Mouse (Mus musculus) heart, postnatal 10 days (tissue): ENCODE results near the gene Mta1. TPM values are rescaled to one million over a fixed set of nuclear protein-coding genes. Genes with fewer than 3 reads are reported as not detected.
A peak's percentile ranks its signal among the peaks of the same experiment; 100 is the strongest.

ENCODE experiments used
- DNase-seq, 2 experiments: peaks; one replicate each; pipeline ENCODE4 v3.0.0; 2021
- intact Hi-C: fragments of 180-260 bp; cut with DNase I; formaldehyde crosslinking; loops from one replicate; pipeline ENCODE4 v1.15.1; 2025
- total RNA-seq, 2 experiments: library from RNA; stranded (reverse); gene quantifications; 2 replicates each; pipeline ENCODE4 v1.2.3; 2021

The Mta1 gene
- total RNA-seq, 2 experiments from 2014 or later: 50.1 TPM

- intact Hi-C loops: no loop called here
- DNase-seq: peak; percentile 92 to 95
These were observed 34.5 kb downstream of the Mta1 start for GRCm38 (mm10) chr12:113132567-113132966.

GRCm38 (mm10) chr12:113133260-113133659, 35.2 kb downstream of the Mta1 start:
- intact Hi-C loops: no loop called here
- no peak for DNase-seq

- intact Hi-C loops: no loop called here
- no peak for DNase-seq
These were observed 35.9 kb downstream of the Mta1 start for GRCm38 (mm10) chr12:113133861-113134403.

GRCm38 (mm10) chr12:113134502-113134901, 36.4 kb downstream of the Mta1 start:
- intact Hi-C loops: no loop called here
- DNase-seq: no peak

- DNase-seq: no peak
- intact Hi-C loops: no loop called here
These were observed 37.3 kb downstream of the Mta1 start for GRCm38 (mm10) chr12:113135401-113135800.

GRCm38 (mm10) chr12:113136492-113137020, 38.5 kb downstream of the Mta1 start:
- intact Hi-C loops: no loop called here
- no peak for DNase-seq

- intact Hi-C loops: no loop called here
- DNase-seq: peak; percentile 62 to 79
These were observed 39.5 kb downstream of the Mta1 start for GRCm38 (mm10) chr12:113137260-113138213.

GRCm38 (mm10) chr12:113138291-113138690, 40.2 kb downstream of the Mta1 start:
- DNase-seq: no peak
- intact Hi-C loops: no loop called here

GRCm38 (mm10) chr12:113138901-113139864, 41.1 kb downstream of the Mta1 start:
- intact Hi-C loops: loop anchor here (1.0 kb wide), 1 partner anchor 22 kb away; no protein-coding TSS in a partner anchor
- no peak for DNase-seq

GRCm38 (mm10) chr12:113139908-113140615, 42.0 kb downstream of the Mta1 start, which contains the start of gene Crip2:
Crip2 (plus strand) TSS chr12:113140236.
- intact Hi-C loops: loop anchor here (1.0 kb wide), 1 partner anchor 23 kb away; no protein-coding TSS in a partner anchor

GRCm38 (mm10) chr12:113140616-113141411, 42.7 kb downstream of the Mta1 start:
- intact Hi-C loops: no loop called here
- DNase-seq: peak; percentile 80 to 88

More at GRCm38 (mm10) chr12:113139908-113140615, 42.0 kb downstream of the Mta1 start, which contains the start of gene Crip2:
- peak; percentile 95 to 97 for DNase-seq

- intact Hi-C loops: no loop called here
- DNase-seq: peak; percentile 79 to 84
These were observed 43.5 kb downstream of the Mta1 start for GRCm38 (mm10) chr12:113141531-113141973.

- intact Hi-C loops: no loop called here
- peak; percentile 92 to 95 for DNase-seq
These were observed 44.2 kb downstream of the Mta1 start for GRCm38 (mm10) chr12:113142021-113142975.

- intact Hi-C loops: no loop called here
- DNase-seq: peak in 1 of 2 experiments; percentile 59
These were observed 45.1 kb downstream of the Mta1 start for GRCm38 (mm10) chr12:113143164-113143563.

- intact Hi-C loops: no loop called here
These were observed 46.1 kb downstream of the Mta1 start for GRCm38 (mm10) chr12:113144001-113144756.

GRCm38 (mm10) chr12:113144886-113145285, 46.8 kb downstream of the Mta1 start:
- DNase-seq: no peak
- intact Hi-C loops: no loop called here

More at GRCm38 (mm10) chr12:113144001-113144756, 46.1 kb downstream of the Mta1 start:
- DNase-seq: peak in 1 of 2 experiments; percentile 72

- intact Hi-C loops: no loop called here
- no peak for DNase-seq
These were observed 47.5 kb downstream of the Mta1 start for GRCm38 (mm10) chr12:113145591-113145990.
